Mouse (Mus musculus) neural tube, embryonic 14.5 days (tissue): ENCODE measurements around the gene Furin. TPM values are rescaled to one million over a fixed set of nuclear protein-coding genes. Genes with fewer than 3 reads are reported as not detected.

ENCODE experiments used
- ATAC-seq: fragments of 200-750 bp; cut with Nextera tagmentation; 2 replicates; pipeline ENCODE4 v1.8.0; 2017; ENCODE audit warnings: low read depth, mild to moderate bottlenecking, moderate TSS enrichment, moderate library complexity
- H3K27ac ChIP-seq: fragments of 300-500 bp; sonication (generic); 2 replicates; pipeline ENCODE4 v1.5.1; 2014; ENCODE audit warnings: low read depth, mild to moderate bottlenecking, control low read depth, low read length, moderate library complexity, mixed read lengths
- H3K27me3 ChIP-seq: fragments of 300-500 bp; sonication (generic); 2 replicates; pipeline ENCODE4 v1.6.1; 2014; ENCODE audit warnings: low read length; ENCODE audit not compliant: control insufficient read depth, insufficient read depth
- H3K36me3 ChIP-seq: fragments of 300-500 bp; sonication (generic); 2 replicates; pipeline ENCODE4 v1.6.1; 2014; ENCODE audit warnings: low read length, mixed read lengths; ENCODE audit not compliant: control insufficient read depth, insufficient read depth
- H3K4me1 ChIP-seq: fragments of 300-500 bp; sonication (generic); 2 replicates; pipeline ENCODE4 v1.6.1; 2014; ENCODE audit warnings: low read length; ENCODE audit not compliant: control insufficient read depth, insufficient read depth
- H3K4me2 ChIP-seq: fragments of 300-500 bp; sonication (generic); 2 replicates; pipeline ENCODE4 v1.6.1; 2014; ENCODE audit warnings: mild to moderate bottlenecking, low read depth, low read length, control low read depth
- H3K4me3 ChIP-seq: fragments of 300-500 bp; sonication (generic); 2 replicates; pipeline ENCODE4 v1.5.1; 2014; ENCODE audit warnings: low read depth, low read length, control low read depth, mixed read lengths
- H3K9ac ChIP-seq: fragments of 300-500 bp; sonication (generic); replicated peaks from 2 replicates; pipeline ENCODE4 v1.6.1; 2014; ENCODE audit warnings: low read depth, mild to moderate bottlenecking, control low read depth, low read length, mixed read lengths
- H3K9me3 ChIP-seq: fragments of 300-500 bp; sonication (generic); 2 replicates; pipeline ENCODE4 v1.6.1; 2016; ENCODE audit warnings: low read length; ENCODE audit not compliant: control insufficient read depth
- WGBS: fragments of 180-500 bp; shearing (Covaris S2); extraction: QIAGEN DNeasy Blood & Tissue Kit; methylation state at CpG from one replicate; pipeline ENCODE4 v1.1.7; 2014; 5-methylcytosine and 5-hydroxymethylcytosine counted together
- polyA plus RNA-seq: library from polyadenylated mRNA; unstranded; fragments of >200 nt; fragmentation: Nextera tagmentation; extraction: Ambion mirVana; gene quantifications from 2 replicates; pipeline ENCODE4 v1.2.1, GENCODE M21; 2014

The Furin gene
- polyA plus RNA-seq, 1 experiment from 2014 or later = 5.3 TPM

DNA sequence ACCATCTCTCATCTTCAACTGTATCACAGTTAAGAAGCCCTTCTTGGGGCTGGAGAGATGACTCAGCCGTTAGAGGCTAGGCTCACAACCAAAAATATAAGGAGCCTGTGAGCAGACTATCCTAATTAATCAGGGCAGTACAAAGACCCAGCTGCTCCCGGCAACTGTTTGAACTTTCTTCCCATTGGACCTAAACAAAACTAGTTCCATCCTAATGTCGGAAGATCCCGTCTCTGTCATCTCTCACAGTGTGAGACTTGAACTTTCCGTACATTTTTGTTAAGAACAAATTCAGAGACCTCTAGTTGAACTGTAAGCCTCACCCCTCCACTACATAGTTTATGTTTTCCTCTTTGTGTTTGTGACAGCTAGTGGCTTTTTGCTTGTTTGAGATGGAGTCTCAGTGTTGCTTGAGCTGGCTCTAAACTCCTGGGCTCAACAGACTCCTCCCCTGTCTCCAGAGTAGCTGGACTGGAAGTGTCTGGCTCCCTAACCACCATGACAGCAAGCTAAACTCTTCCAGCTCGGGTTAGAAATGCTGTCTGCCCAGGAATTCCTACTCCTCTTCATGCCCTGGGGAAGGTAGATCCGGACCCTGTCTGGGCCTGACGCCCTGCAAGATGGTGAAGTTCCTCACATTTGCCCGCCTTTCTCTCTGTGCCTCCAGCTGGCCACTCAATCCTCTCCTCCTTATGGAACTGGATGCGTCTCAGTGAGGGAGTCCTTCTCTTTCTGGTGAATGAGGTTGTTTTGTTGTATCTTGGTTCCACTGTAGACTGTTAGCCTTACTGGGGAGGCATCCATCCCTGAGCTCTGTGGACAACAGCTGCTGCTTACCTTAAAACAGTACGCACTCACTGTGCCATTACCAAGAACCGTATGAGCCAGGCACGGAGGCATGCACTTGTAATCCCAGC lies 57.3 kb downstream of the Furin start:
- H3K27me3 ChIP-seq = no peaks in the 10 kb centered on the region

DNA sequence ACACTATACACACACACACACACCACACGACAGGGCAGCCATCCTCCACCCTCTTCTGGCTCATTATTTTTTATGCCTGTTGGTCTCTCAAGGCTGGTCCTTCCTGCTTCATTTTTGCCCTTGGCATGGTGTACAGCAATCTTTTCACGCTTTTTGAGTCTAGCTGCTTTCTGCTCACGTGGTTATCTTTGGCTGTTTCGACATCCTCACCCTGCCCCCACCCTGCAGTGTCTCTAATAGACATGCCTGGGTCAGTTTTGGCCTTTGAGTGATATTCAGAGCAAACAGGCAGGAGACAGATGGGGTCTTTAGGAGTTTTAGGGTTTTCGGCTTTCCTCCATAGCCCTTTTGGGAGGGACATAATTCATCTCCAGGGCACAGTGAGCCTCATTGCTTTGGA lies 58.4 kb downstream of the Furin start:
- Histone ChIP-seq H3K27ac (no peak overlapping the region), H3K27me3 (no peaks in the 10 kb centered on the region), H3K4me3 (no peak overlapping the region), H3K36me3 (peaks cover 20% of the 10 kb centered on the region), H3K4me1 (peaks cover 12% of the 10 kb centered on the region), H3K4me2 (no peak overlapping the region), H3K9me3 (no peaks in the 10 kb centered on the region), H3K9ac (no peak overlapping the region)
- no peak for ATAC-seq
- 83% methylated on average over 5 of the region's 5 CpGs for WGBS

More for the DNA sequence above, 57.3 kb downstream of the Furin start:
- Histone ChIP-seq H3K4me2 (no peak overlapping the region), H3K4me3 (no peak overlapping the region), H3K9me3 (no peaks in the 10 kb centered on the region), H3K27ac (no peak overlapping the region), H3K9ac (no peak overlapping the region), H3K36me3 (peaks cover 30% of the 10 kb centered on the region), H3K4me1 (peaks cover 6% of the 10 kb centered on the region)
- ATAC-seq = no peak
- 56% methylated on average over 13 of the region's 13 CpGs for whole genome bisulfite sequencing

DNA sequence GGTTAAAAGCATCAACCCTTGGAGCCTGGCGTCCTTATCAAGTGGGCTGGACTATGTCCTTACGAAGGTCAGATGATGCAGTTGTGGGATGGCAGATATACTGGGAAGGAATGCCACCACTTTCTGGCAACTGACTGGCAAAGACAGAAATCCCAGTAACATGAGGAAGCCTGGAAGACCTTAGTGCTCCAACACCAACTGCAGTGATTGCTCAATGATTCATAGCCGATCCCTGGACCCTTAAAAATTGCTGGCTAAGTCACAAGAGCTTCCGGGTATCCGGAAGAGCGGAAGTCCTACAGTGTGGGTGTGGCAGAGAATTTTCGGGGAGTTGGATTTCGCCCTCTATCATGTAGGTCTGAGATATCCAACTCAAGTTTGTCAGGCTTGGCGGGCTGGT lies 59.1 kb downstream of the Furin start:
- WGBS = 95% methylated on average over 9 of the region's 9 CpGs
- H3K9ac ChIP-seq = no peak overlapping the region
- H3K4me3 ChIP-seq = no peak overlapping the region
- H3K9me3 ChIP-seq = no peaks in the 10 kb centered on the region
- no peak for ATAC-seq
- no peaks in the 10 kb centered on the region for H3K27me3 ChIP-seq
- peaks cover 16% of the 10 kb centered on the region for H3K4me1 ChIP-seq
- no peak overlapping the region for H3K4me2 ChIP-seq
- peaks cover 15% of the 10 kb centered on the region for H3K36me3 ChIP-seq
- no peak overlapping the region for H3K27ac ChIP-seq

DNA sequence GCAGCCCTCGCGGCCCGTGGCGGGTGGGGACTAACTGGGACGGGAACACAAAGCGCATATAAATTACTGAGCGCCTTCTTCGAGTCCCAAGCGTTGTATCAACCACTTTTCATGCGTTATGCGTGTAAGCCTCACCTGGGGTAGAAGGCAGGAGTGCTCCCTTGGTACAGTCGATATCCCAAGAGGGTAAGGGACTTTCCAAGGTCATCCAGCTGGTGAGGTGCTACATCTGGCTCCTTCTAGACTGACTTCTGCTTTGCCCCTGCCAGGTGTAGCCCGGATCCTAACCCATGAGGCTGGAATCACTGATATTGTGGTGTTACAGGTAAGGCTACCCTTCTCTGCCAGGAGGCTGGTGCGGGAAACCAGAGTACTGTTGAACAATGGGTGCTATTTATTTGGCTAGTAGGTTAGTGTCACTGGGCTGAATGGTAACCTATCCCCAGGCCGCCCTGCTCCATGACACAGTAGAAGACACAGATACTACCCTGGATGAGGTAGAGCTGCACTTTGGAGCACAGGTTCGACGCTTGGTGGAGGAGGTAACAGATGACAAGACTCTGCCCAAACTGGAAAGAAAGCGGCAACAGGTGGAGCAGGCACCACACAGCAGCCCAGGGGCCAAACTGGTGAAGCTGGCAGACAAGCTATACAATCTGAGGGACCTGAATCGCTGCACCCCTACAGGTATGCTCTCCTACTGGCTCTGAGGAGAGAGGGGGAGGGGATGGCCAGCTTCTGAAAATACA lies 61.8 kb downstream of the Furin start:
- no peaks in the 10 kb centered on the region for H3K9me3 ChIP-seq
- ATAC-seq = peak; percentile 7
- H3K4me3 ChIP-seq = peak overlapping the region; percentile 44
- H3K36me3 ChIP-seq = no peaks in the 10 kb centered on the region
- H3K9ac ChIP-seq = peak overlapping the region; percentile 72
- WGBS = 25% methylated on average over 19 of the region's 19 CpGs
- peaks cover 25% of the 10 kb centered on the region for H3K4me1 ChIP-seq
- peak overlapping the region; percentile 80 for H3K4me2 ChIP-seq
- no peaks in the 10 kb centered on the region for H3K27me3 ChIP-seq
- peak overlapping the region; percentile 73 for H3K27ac ChIP-seq

DNA sequence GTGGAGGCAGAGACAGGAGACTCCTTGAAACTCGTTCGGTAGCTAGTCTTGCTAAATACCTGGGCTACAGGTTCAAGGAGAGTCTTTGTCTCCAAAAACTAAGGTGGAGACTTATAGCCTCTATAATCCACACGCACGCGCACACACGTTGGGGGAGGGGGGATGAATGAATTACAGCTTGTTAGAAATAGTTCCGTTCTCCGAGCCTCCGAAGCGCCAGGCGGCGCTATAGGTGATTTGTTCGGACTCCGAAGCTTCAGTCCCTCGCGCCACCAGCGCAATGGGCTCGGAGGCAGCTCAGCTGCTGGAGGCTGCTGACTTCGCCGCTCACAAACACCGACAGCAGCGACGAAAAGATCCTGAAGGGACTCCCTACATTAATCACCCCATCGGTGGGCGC lies 62.4 kb downstream of the Furin start, which contains the start of gene Hddc3:
Hddc3 (plus strand) TSS at position 247 of the 400 bp plus-strand sequence.
- Histone ChIP-seq H3K9me3 (no peaks in the 10 kb centered on the region), H3K36me3 (no peaks in the 10 kb centered on the region), H3K4me2 (peak within 1 kb of the TSS; percentile 80), H3K9ac (peak within 1 kb of the TSS; percentile 72), H3K4me3 (peak within 1 kb of the TSS; percentile 44), H3K27ac (peak within 1 kb of the TSS; percentile 73), H3K4me1 (peaks cover 31% of the 10 kb centered on the region), H3K27me3 (no peaks in the 10 kb centered on the region)
- 2% methylated on average over 25 of the region's 25 CpGs for WGBS
- peak; percentile 26 for ATAC-seq

DNA sequence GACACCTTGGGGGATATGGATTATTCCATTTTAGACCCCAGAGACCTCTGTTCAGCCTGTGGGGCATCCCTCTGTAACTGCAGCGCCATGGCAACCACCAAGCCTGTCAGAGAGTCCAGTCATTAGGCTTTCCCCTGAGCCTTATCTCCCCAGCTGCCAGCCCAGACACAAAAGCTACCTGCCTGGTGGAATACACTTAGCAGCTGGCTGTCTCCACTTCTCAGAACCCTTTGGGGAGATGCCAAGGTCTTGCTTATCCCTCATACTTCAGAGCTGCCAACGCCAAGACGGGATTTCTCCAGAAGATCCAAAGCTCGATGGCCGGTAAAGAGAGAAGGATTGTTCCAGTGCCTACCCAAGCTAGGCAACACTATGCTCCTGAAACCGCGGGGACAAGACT lies 63.4 kb downstream of the Furin start:
- Histone ChIP-seq H3K27me3 (no peaks in the 10 kb centered on the region), H3K4me2 (no peak overlapping the region), H3K4me1 (peaks cover 34% of the 10 kb centered on the region), H3K27ac (0 out of 2 replicates have a peak overlapping the region, but pooled peaks have one; percentile 23), H3K9ac (no peak overlapping the region), H3K36me3 (no peaks in the 10 kb centered on the region), H3K9me3 (no peaks in the 10 kb centered on the region), H3K4me3 (no peak overlapping the region)
- WGBS = 65% methylated on average over 7 of the region's 7 CpGs
- ATAC-seq = no peak

DNA sequence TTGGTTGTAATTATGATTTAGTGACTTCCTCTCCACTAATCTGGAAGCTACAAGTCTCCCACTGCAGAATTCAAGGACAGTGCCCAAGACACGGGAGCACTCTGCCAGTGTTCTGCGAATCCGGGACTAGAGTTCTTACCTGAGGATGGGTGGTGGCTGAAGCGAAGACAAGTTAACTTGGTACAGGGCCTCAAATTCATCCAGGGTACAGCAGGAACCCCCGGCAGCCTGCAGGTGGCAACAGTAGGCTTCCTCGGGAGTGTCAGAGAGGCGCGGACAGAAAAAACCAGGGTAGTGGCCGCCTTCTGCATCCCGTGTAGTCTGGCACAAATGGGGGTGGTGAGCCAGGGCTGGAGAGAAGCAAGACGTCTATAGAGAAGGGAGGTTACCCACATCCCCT lies 64.4 kb downstream of the Furin start, which contains the start of gene Unc45a:
Unc45a (minus strand) TSS at position 213 of the 400 bp plus-strand sequence.
- Histone ChIP-seq H3K27ac (peak within 1 kb of the TSS; percentile 58), H3K4me2 (peak within 1 kb of the TSS; percentile 85), H3K9me3 (no peaks in the 10 kb centered on the region), H3K9ac (peak within 1 kb of the TSS; percentile 65), H3K36me3 (peaks cover 10% of the 10 kb centered on the region), H3K4me1 (peaks cover 34% of the 10 kb centered on the region), H3K4me3 (peak within 1 kb of the TSS; percentile 53), H3K27me3 (no peaks in the 10 kb centered on the region)
- WGBS = 3% methylated on average over 11 of the region's 11 CpGs
- ATAC-seq = peak; percentile 35

DNA sequence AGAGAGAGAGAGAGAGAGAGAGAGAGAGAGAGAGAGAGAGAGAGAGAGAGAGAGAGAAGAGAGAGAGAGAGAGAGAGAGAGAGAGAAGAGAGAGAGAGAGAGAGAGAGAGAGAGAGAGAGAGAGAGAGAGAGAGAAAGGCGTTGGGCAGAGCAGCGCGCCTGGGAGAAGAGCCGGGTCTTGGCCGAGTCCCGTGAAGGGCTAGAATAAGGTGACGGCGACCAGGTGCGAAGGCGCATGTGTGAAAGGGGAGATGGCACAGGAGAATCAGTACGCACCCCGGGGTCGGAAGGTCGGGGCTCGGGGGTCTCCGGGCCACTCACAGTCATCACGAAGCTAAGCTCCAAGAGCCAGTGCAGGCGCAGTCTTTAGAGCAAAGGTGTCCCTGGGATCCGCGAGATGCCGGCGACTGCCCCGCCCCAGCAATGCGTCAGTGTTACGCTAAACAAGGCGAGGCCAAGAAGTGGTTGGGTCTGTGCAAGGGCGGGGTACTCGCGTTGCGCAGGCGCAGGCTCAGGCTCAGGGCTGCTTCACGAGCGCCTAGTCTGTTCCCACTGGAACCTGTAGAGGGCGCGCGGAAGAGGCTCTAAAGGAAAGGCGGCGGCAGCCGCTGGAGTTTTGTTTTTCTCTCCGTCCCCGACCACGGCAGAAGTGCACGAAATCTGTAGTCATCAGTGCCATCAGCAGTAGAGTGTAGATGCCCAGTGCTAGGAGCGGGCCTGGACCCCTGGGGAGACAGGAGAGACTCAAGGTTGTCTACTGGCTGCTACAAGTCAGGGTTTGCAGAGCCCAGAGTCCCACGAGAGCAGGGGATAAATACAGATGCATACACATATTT lies 65.2 kb downstream of the Furin start:
- peak; percentile 97 for ATAC-seq
- peak overlapping the region; percentile 58 for H3K27ac ChIP-seq
- under 1% methylated on average over 45 of the region's 45 CpGs for WGBS
- H3K36me3 ChIP-seq = peaks cover 14% of the 10 kb centered on the region
- peak overlapping the region; percentile 53 for H3K4me3 ChIP-seq
- no peaks in the 10 kb centered on the region for H3K27me3 ChIP-seq
- H3K9me3 ChIP-seq = no peaks in the 10 kb centered on the region
- H3K4me2 ChIP-seq = peak overlapping the region; percentile 85
- H3K4me1 ChIP-seq = peaks cover 38% of the 10 kb centered on the region
- peak overlapping the region; percentile 65 for H3K9ac ChIP-seq
